Mouse (Mus musculus) lung, embryonic 16.5 days (tissue): ENCODE measurements around the gene Fgfr2. TPM values are rescaled to one million over a fixed set of nuclear protein-coding genes. Genes with fewer than 3 reads are reported as not detected.

ENCODE experiments used
- ATAC-seq: fragments of 200-750 bp; cut with Nextera tagmentation; 2 replicates; pipeline ENCODE4 v1.8.0; 2017; ENCODE audit warnings: low read depth, mild to moderate bottlenecking, moderate library complexity
- H3K27ac ChIP-seq: fragments of 300-500 bp; sonication (generic); 2 replicates; pipeline ENCODE4 v1.5.1; 2014; ENCODE audit warnings: mild to moderate bottlenecking, control low read depth, low read length
- H3K27me3 ChIP-seq: fragments of 300-500 bp; sonication (generic); 2 replicates; pipeline ENCODE4 v1.6.1; 2014; ENCODE audit warnings: low read depth, low read length, mixed read lengths; ENCODE audit not compliant: control insufficient read depth, insufficient read depth
- H3K36me3 ChIP-seq: fragments of 300-500 bp; sonication (generic); 2 replicates; pipeline ENCODE4 v1.6.1; 2014; ENCODE audit warnings: low read length; ENCODE audit not compliant: control insufficient read depth, insufficient read depth
- H3K4me1 ChIP-seq: fragments of 300-500 bp; sonication (generic); replicated peaks from 2 replicates; pipeline ENCODE4 v1.6.1; 2014; ENCODE audit warnings: low read length, mixed read lengths; ENCODE audit not compliant: control insufficient read depth, insufficient read depth
- H3K4me2 ChIP-seq: fragments of 300-500 bp; sonication (generic); 2 replicates; pipeline ENCODE4 v1.6.1; 2014; ENCODE audit warnings: low read depth, low read length, control low read depth
- H3K4me3 ChIP-seq: fragments of 300-500 bp; sonication (generic); 2 replicates; pipeline ENCODE4 v1.5.1; 2014; ENCODE audit warnings: mild to moderate bottlenecking, low read length, control low read depth
- H3K9ac ChIP-seq: fragments of 300-500 bp; sonication (generic); 2 replicates; pipeline ENCODE4 v1.6.1; 2014; ENCODE audit warnings: low read length, control low read depth
- H3K9me3 ChIP-seq: fragments of 300-500 bp; sonication (generic); 2 replicates; pipeline ENCODE4 v1.6.1; 2016; ENCODE audit warnings: low read length; ENCODE audit not compliant: control insufficient read depth
- WGBS: fragments of 180-500 bp; shearing (Covaris S2); extraction: QIAGEN DNeasy Blood & Tissue Kit; methylation state at CpG from one replicate; pipeline ENCODE4 v1.1.7; 2014; 5-methylcytosine and 5-hydroxymethylcytosine counted together
- polyA plus RNA-seq: library from polyadenylated mRNA; unstranded; fragments of >200 nt; fragmentation: Nextera tagmentation; extraction: Ambion mirVana; gene quantifications from 2 replicates; pipeline ENCODE4 v1.2.1, GENCODE M21; 2015

Fgfr2 gene
- polyA plus RNA-seq, 1 experiment from 2014 or later: 175 TPM

DNA sequence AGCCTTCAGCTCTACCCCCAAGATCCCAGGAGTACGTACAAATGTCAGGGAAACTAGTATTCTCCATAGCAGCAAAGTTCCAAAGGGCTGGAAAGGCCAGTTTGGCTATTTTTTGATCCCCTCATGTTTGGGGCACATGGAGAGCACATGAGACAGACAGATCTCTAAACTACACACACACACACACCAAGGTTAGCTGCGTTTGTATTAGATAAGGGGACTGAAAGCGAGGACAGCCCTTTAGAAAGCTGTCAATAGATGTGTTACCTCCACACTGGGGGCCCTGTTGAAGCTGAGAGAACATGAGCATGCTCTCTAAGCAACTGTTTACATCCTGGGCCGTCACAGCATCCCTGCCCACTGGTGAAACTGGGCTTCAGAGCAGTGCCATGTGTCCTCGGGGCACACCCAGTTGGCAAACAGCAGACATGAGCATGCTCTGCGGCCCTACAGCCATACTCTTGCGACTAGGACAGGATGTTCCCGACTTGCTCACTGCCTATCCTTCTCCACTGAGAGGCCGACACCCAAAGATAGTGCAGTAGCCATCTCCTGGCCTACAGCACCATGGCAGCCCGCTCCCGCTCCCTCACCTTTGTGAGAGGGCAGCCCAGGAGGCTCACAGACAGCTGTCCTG, 356.8 kb downstream of the Fgfr2 start:
- Histone ChIP-seq H3K27me3 (no peaks in the 10 kb centered on the region), H3K4me1 (peaks cover 4% of the 10 kb centered on the region; the same call in 1 of the 2 replicates), H3K27ac (peak overlapping the region; percentile 19; the same call in 1 of the 2 replicates), H3K9me3 (no peaks in the 10 kb centered on the region), H3K36me3 (peaks cover under 1% of the 10 kb centered on the region), H3K4me2 (no peak overlapping the region), H3K9ac (no peak overlapping the region), H3K4me3 (no peak overlapping the region)
- 62% methylated on average over 11 of the region's 11 CpGs for whole genome bisulfite sequencing
- no peak for ATAC-seq

DNA sequence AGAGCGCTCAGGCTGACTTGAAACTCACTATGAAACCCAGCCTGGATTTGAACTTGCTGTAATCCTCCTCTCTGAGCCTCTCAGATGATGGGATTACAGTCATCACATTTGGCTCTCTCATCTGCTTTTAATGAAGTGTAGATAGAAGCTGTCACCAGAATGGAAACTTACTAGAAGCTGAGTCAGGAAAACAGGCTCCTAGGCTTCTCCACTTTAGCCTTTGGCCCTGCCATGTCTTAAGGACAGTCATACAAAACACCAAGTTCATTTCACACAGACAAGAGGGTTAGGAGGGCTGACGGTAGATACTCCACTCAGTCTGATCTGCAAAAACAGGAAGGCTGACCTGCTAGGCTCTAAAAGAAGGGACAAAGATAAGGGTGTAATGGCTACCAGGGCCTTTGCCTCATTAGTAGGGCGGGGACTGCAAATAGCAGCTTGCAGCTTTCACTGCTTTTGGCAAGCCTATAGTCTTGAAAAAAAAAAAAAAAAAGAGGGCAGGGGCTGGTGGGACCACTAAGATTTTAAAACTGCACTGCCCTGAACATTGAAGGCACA, 357.4 kb downstream of the Fgfr2 start:
- Histone ChIP-seq H3K9me3 (no peaks in the 10 kb centered on the region), H3K4me1 (peaks cover 4% of the 10 kb centered on the region; the same call in 1 of the 2 replicates), H3K9ac (no peak overlapping the region), H3K27ac (peak overlapping the region; percentile 19; the same call in 1 of the 2 replicates), H3K27me3 (no peaks in the 10 kb centered on the region), H3K4me2 (no peak overlapping the region), H3K36me3 (no peaks in the 10 kb centered on the region), H3K4me3 (no peak overlapping the region)
- no peak for ATAC-seq
- 69% methylated on average over 3 of the region's 3 CpGs for WGBS

- no peak for ATAC-seq
- Histone ChIP-seq H3K27me3 (no peaks in the 10 kb centered on the region), H3K4me1 (peaks cover 4% of the 10 kb centered on the region; the same call in 1 of the 2 replicates), H3K4me3 (no peak overlapping the region), H3K36me3 (no peaks in the 10 kb centered on the region), H3K9me3 (no peaks in the 10 kb centered on the region), H3K27ac (no peak overlapping the region), H3K9ac (no peak overlapping the region), H3K4me2 (no peak overlapping the region)
- 83% methylated on average over 4 of the region's 4 CpGs for WGBS
These were observed 358.2 kb downstream of the Fgfr2 start for GRCm38 (mm10) chr7:132764896-132765491.

GRCm38 (mm10) chr7:132764314-132764713, 358.8 kb downstream of the Fgfr2 start:
- Histone ChIP-seq H3K4me3 (no peak overlapping the region), H3K9me3 (no peaks in the 10 kb centered on the region), H3K4me1 (peaks cover 4% of the 10 kb centered on the region; the same call in 1 of the 2 replicates), H3K4me2 (no peak overlapping the region), H3K9ac (no peak overlapping the region), H3K27me3 (no peaks in the 10 kb centered on the region), H3K27ac (no peak overlapping the region), H3K36me3 (peaks cover 3% of the 10 kb centered on the region; the same call in 1 of the 2 replicates)
- WGBS: 88% methylated on average over 4 of the region's 4 CpGs
- ATAC-seq: no peak

GRCm38 (mm10) chr7:132763911-132764310, 359.2 kb downstream of the Fgfr2 start:
- peaks cover 3% of the 10 kb centered on the region; the same call in 1 of the 2 replicates for H3K36me3 ChIP-seq
- 85% methylated on average over 5 of the region's 5 CpGs for WGBS

GRCm38 (mm10) chr7:132763351-132763750, 359.8 kb downstream of the Fgfr2 start:
- H3K9ac ChIP-seq: no peak overlapping the region
- H3K4me3 ChIP-seq: no peak overlapping the region
- no peaks in the 10 kb centered on the region; the same call in 1 of the 2 replicates for H3K4me1 ChIP-seq
- 93% methylated on average over 6 of the region's 6 CpGs for WGBS
- H3K36me3 ChIP-seq: peaks cover 3% of the 10 kb centered on the region; the same call in 1 of the 2 replicates
- ATAC-seq: no peak
- H3K27me3 ChIP-seq: no peaks in the 10 kb centered on the region
- H3K9me3 ChIP-seq: no peaks in the 10 kb centered on the region
- no peak overlapping the region for H3K27ac ChIP-seq
- no peak overlapping the region for H3K4me2 ChIP-seq

More at GRCm38 (mm10) chr7:132763911-132764310, 359.2 kb downstream of the Fgfr2 start:
- no peak for ATAC-seq
- Histone ChIP-seq H3K4me2 (no peak overlapping the region), H3K4me3 (no peak overlapping the region), H3K27ac (no peak overlapping the region), H3K27me3 (no peaks in the 10 kb centered on the region), H3K9ac (no peak overlapping the region), H3K9me3 (no peaks in the 10 kb centered on the region), H3K4me1 (peaks cover 4% of the 10 kb centered on the region; the same call in 1 of the 2 replicates)

DNA sequence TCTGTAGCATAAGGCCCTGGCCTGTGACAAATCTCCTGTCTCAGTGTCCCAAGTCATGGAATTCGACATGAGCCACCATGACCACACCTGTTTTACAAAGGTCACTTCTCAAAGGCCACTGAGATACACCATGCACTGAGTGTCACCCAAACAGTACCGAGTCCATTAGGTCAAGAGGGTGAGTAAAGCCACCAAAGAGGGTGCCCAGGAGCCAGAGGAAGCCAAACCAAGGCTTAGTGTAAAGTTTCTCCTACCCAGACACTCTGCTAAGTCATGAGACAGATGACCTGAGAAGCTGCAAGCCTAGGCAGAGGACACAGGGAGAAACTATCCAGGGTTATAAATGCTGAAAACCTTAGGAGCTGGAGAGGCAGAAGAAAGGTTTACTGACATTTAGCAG, 361.7 kb downstream of the Fgfr2 start:
- Histone ChIP-seq H3K27me3 (no peaks in the 10 kb centered on the region), H3K36me3 (peaks cover 3% of the 10 kb centered on the region), H3K4me2 (no peak overlapping the region), H3K9ac (no peak overlapping the region), H3K27ac (no peak overlapping the region), H3K4me1 (no peaks in the 10 kb centered on the region), H3K9me3 (no peaks in the 10 kb centered on the region), H3K4me3 (no peak overlapping the region)
- 80% methylated on average over 2 of the region's 2 CpGs for WGBS
- no peak for ATAC-seq

DNA sequence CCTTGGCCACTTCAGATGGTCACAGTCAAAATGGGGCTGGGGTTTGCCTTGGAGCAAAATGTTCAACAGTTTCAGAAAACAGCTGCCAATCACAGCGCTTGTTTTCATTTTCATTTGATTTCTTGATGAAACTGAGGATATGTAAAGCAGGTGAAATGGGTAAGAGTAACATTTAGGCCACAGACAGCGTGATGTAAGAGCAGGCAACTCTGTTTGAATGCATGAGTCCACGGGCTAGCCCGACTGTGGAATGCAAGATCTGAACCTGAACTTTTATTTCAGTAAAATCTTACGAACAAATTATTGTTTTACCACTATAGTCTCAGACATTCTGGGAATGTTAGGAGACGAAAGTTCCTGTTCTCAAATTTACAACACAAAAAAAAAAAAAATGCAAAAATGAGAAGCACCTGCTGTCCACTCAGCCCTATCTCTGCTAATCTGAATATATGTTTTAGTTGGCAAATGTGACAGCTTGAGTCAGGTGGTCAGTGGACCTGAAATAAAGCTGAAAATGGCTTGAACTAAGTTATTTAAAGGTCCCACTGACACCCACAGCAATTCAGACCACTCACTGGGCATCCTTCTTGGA, 362.5 kb downstream of the Fgfr2 start:
- H3K9ac ChIP-seq: no peak overlapping the region
- peaks cover 3% of the 10 kb centered on the region for H3K36me3 ChIP-seq
- H3K4me1 ChIP-seq: no peaks in the 10 kb centered on the region
- no peak overlapping the region for H3K4me2 ChIP-seq
- H3K9me3 ChIP-seq: no peaks in the 10 kb centered on the region
- H3K27ac ChIP-seq: no peak overlapping the region
- 89% methylated on average over 6 of the region's 6 CpGs for WGBS
- ATAC-seq: no peak
- H3K27me3 ChIP-seq: no peaks in the 10 kb centered on the region
- H3K4me3 ChIP-seq: no peak overlapping the region

- ATAC-seq: no peak
- no peak overlapping the region for H3K4me2 ChIP-seq
- H3K36me3 ChIP-seq: peaks cover 3% of the 10 kb centered on the region
- no peaks in the 10 kb centered on the region for H3K9me3 ChIP-seq
- H3K4me1 ChIP-seq: no peaks in the 10 kb centered on the region; the same call in 1 of the 2 replicates
- no peak overlapping the region for H3K4me3 ChIP-seq
- no peak overlapping the region for H3K27ac ChIP-seq
- no peaks in the 10 kb centered on the region for H3K27me3 ChIP-seq
- H3K9ac ChIP-seq: no peak overlapping the region
- WGBS: 93% methylated on average over 6 of the region's 6 CpGs
These were observed 363.2 kb downstream of the Fgfr2 start for GRCm38 (mm10) chr7:132759926-132760325.
